ENCODE assay signal across 8 mouse cellular contexts in genomic region chr11:87073866-87074440, GRCm38 (mm10). TPM values are rescaled to one million over a fixed set of nuclear protein-coding genes. Genes with fewer than 3 reads are reported as not detected.
A peak's percentile ranks its signal among the peaks of the same experiment; 100 is the strongest.
DNase-seq lines count a peak whose midpoint lies in the region; ATAC-seq and TF ChIP-seq lines count a peak whose summit lies in the region.

TSS of gene Gdpd1 (minus strand) at chr11:87074062.

- H3K9me3 ChIP-seq in ES-E14 (ENCODE audit: control insufficient read depth, insufficient read depth, low read depth, low read length), result no peaks in the 10 kb centered on the region
- H3K9me3 ChIP-seq in forebrain, embryonic 15.5 days, result no peaks in the 10 kb centered on the region

- no peak within 1 kb of the TSS for H3K27ac ChIP-seq in ES-E14 (ENCODE audit: insufficient read depth, low read depth, low read length, poor library complexity, severe bottlenecking)
- H3K27ac ChIP-seq in forebrain, embryonic 15.5 days (replicated peaks), result peak within 1 kb of the TSS; percentile 99
- H3K27ac ChIP-seq in olfactory bulb, adult 2 months (ENCODE audit: insufficient read depth, low read depth, low read length), result peak within 1 kb of the TSS; percentile 90
- H3K27ac ChIP-seq in thymus, adult 2 months (ENCODE audit: control insufficient read depth, insufficient read depth, low read length), result no peak within 1 kb of the TSS

- peak within 1 kb of the TSS; percentile 64 to 69 for H3K4me3 ChIP-seq in ES-E14 (ENCODE audit: insufficient read depth in 1 of 2, low read depth in 1 of 2, low read length in 2 of 2, poor library complexity in 1 of 2, severe bottlenecking in 1 of 2)
- peak within 1 kb of the TSS; percentile 92 for H3K4me3 ChIP-seq in forebrain, embryonic 15.5 days
- H3K4me3 ChIP-seq in lung, adult 2 months (replicated peaks; ENCODE audit: extremely low read depth, low read depth, low read length), result peak within 1 kb of the TSS; percentile 95
- H3K4me3 ChIP-seq in olfactory bulb, adult 2 months (ENCODE audit: insufficient read depth, low read depth, low read length), result peak within 1 kb of the TSS; percentile 71
- H3K4me3 ChIP-seq in thymus, adult 2 months (ENCODE audit: control insufficient read depth, insufficient read depth, low read length), result peak within 1 kb of the TSS; percentile 64

- peaks cover 8% of the 10 kb centered on the region for H3K36me3 ChIP-seq in ES-E14 (ENCODE audit: control insufficient read depth, insufficient read depth, low read length, poor library complexity, severe bottlenecking)
- H3K36me3 ChIP-seq in forebrain, embryonic 15.5 days, result peaks cover 22% of the 10 kb centered on the region
- H3K36me3 ChIP-seq in thymus, adult 2 months (ENCODE audit: control insufficient read depth, insufficient read depth, low read length), result peaks cover 13% of the 10 kb centered on the region; the same call in 1 of the 2 replicates

- peak within 1 kb of the TSS; percentile 69 for H3K4me2 ChIP-seq in forebrain, embryonic 15.5 days (replicated peaks)

- peak; percentile 83 for DNase-seq in ES-E14 (ENCODE audit: low read depth, low spot score)
- DNase-seq in cerebellum, adult 11-12 months, result peak; percentile 90
- peak; percentile 74 for DNase-seq in heart, postnatal 25 days (ENCODE audit: low spot score)
- peak; percentile 82 to 92 for DNase-seq in layer of hippocampus, adult 18-20 months (ENCODE audit: low spot score in 2 of 2)
- peak; percentile 85 for DNase-seq in lung, adult 2 months
- peak; percentile 94 for DNase-seq in thymus, adult 2 months

- TF ChIP-seq CTCF in lung, adult 2 months (IDR thresholded peaks at IDR 0.05; ENCODE audit: insufficient read depth, low read length), result 0 out of 2 replicates have a peak, but pooled peaks have one; percentile 8
- TF ChIP-seq CTCF in olfactory bulb, adult 2 months (IDR thresholded peaks at IDR 0.05; ENCODE audit: insufficient read depth, low read depth, low read length), result peak; percentile 5
- TF ChIP-seq CTCF in thymus, adult 2 months (IDR thresholded peaks at IDR 0.05; ENCODE audit: borderline replicate concordance, control insufficient read depth, extremely low read depth, insufficient read depth, low read length, poor library complexity), result 0 out of 2 replicates have a peak, but pooled peaks have one; percentile 52

- no peaks in the 10 kb centered on the region for H3K27me3 ChIP-seq in forebrain, embryonic 15.5 days
- H3K27me3 ChIP-seq in thymus, adult 2 months (ENCODE audit: control insufficient read depth, insufficient read depth, low read length), result no peaks in the 10 kb centered on the region

- in situ Hi-C loops in ES-E14 (cut with MboI; ENCODE audit: low sequenced_read_pairs in 2 of 2, unreplicated experiment in 2 of 2), result no loop called here

- peak within 1 kb of the TSS; percentile 59 for H3K9ac ChIP-seq in ES-E14 (ENCODE audit: insufficient read depth, low read depth, low read length, poor library complexity, severe bottlenecking)
- H3K9ac ChIP-seq in forebrain, embryonic 15.5 days (replicated peaks), result peak within 1 kb of the TSS; percentile 88

- under 1% methylated on average over 43 of the region's 43 CpGs for WGBS in forebrain, embryonic 15.5 days
- WGBS in lung, adult 2 months, result under 1% methylated on average over 43 of the region's 43 CpGs
- WGBS in olfactory bulb, adult 2 months, result under 1% methylated on average over 43 of the region's 43 CpGs
- 2% methylated on average over 43 of the region's 43 CpGs for WGBS in thymus, adult 2 months

- ATAC-seq in forebrain, embryonic 15.5 days (replicated peaks), result peak; percentile 98

- TF ChIP-seq POLR2A in lung, adult 2 months (IDR thresholded peaks at IDR 0.05; ENCODE audit: borderline replicate concordance, extremely low read depth, low read depth, low read length), result peak; percentile 87
- peak; percentile 97 for TF ChIP-seq POLR2A in olfactory bulb, adult 2 months (IDR thresholded peaks at IDR 0.05; ENCODE audit: insufficient read depth, low read depth, low read length)
- peak; percentile 90 for TF ChIP-seq POLR2A in thymus, adult 2 months (IDR thresholded peaks at IDR 0.05; ENCODE audit: control insufficient read depth, extremely low read depth, insufficient read depth, low read length, poor library complexity)

- intact Hi-C loops in heart, postnatal 25 days (cut with DNase I), result no loop called here

- H3K4me1 ChIP-seq in ES-E14 (ENCODE audit: control insufficient read depth in 2 of 2, insufficient read depth in 2 of 2, low read length in 2 of 2, poor library complexity in 1 of 2), result no peaks in the 10 kb centered on the region; a peak in 1 of 4 replicates
- peaks cover 41% of the 10 kb centered on the region for H3K4me1 ChIP-seq in forebrain, embryonic 15.5 days
- H3K4me1 ChIP-seq in lung, adult 2 months (ENCODE audit: control insufficient read depth, insufficient read depth, low read length), result peaks cover 2% of the 10 kb centered on the region; the same call in 1 of the 2 replicates
- peaks cover 6% of the 10 kb centered on the region; the same call in 1 of the 2 replicates for H3K4me1 ChIP-seq in olfactory bulb, adult 2 months (ENCODE audit: control insufficient read depth, insufficient read depth, low read length)
- peaks cover 4% of the 10 kb centered on the region; the same call in 1 of the 2 replicates for H3K4me1 ChIP-seq in thymus, adult 2 months (replicated peaks; ENCODE audit: control insufficient read depth, insufficient read depth, low read length)

TF ChIP-seq in ES-E14, 5 proteins besides CTCF, POLR2A, EP300 and RAD21:
- TF ChIP-seq CHD2 (IDR thresholded peaks at IDR 0.05; ENCODE audit: low read depth, low read length) (no peak), ZNF384 (IDR thresholded peaks at IDR 0.05; ENCODE audit: low read depth, low read length) (no peak), ZC3H11A (IDR thresholded peaks at IDR 0.05; ENCODE audit: borderline replicate concordance, low read depth, low read length) (no peak), MAFK (IDR thresholded peaks at IDR 0.05; ENCODE audit: insufficient read depth, low read depth, low read length) (no peak), HCFC1 (IDR thresholded peaks at IDR 0.05; ENCODE audit: borderline replicate concordance, insufficient read depth, low read length) (no peak)

RNA-seq across cellular contexts. Expression of gene Gdpd1, which starts in this region (rescaled TPM):
- 2.6 and 5.0 TPM in 2 replicates for total RNA-seq in ES-E14 (2012; rRNA removed)
- polyA plus RNA-seq in forebrain, embryonic 15.5 days (2015; fragmentation: Nextera tagmentation; extraction: Ambion mirVana), result 187 TPM in 2 replicates
- total RNA-seq in heart, postnatal 25 days (2021), result 10 to 100 TPM; 11.6 to 12.2 TPM
- 10 to 100 TPM; 44.0 to 47.0 TPM for total RNA-seq in layer of hippocampus, adult 18-20 months (2021)
- polyA plus RNA-seq in lung, adult 2 months (2012; rRNA removed), result 11.7 and 13.8 TPM in 2 replicates
- polyA plus RNA-seq in olfactory bulb, adult 2 months (2012; ENCODE audit: insufficient read depth, insufficient read length, low replicate concordance, missing spikeins), result not detected in 2 replicates
- polyA plus RNA-seq in thymus, adult 2 months (2012; rRNA removed), result 4.6 and 6.6 TPM in 2 replicates

Comparison
In these comparisons a context has a peak if more than half of its experiments do, and no peak if none do; other contexts are left out.
1. RNA of gene Gdpd1 (polyA plus RNA-seq): 187 TPM in forebrain, embryonic 15.5 days; 11.7 to 13.8 TPM in lung, adult 2 months, 4.6 to 6.6 TPM in thymus, adult 2 months and not detected in olfactory bulb, adult 2 months; every median in the first group is over 10 times any median in the second.
2. H3K27ac ChIP-seq: peak in forebrain, embryonic 15.5 days (single experiment) and olfactory bulb, adult 2 months (single experiment); none in ES-E14 (single experiment) and thymus, adult 2 months (single experiment).
3. Peak in every context shown above with its lines, with median percentiles within 50 percentile points of each other: DNase-seq, H3K4me3 ChIP-seq, CTCF ChIP-seq and POLR2A ChIP-seq.